Mouse (Mus musculus): Measurements from ENCODE around the gene Emc8. TPM values are rescaled to one million over a fixed set of nuclear protein-coding genes. Genes with fewer than 3 reads are reported as not detected.

The Emc8 gene
- total RNA-seq (2014; rRNA removed; ENCODE audit: low replicate concordance) (45.4 and 110 TPM in 2 replicates), polyA plus RNA-seq (2015; fragmentation: Nextera tagmentation; extraction: Ambion mirVana) (127 and 134 TPM in 2 replicates)

- peak within 1 kb of the TSS; percentile 99 for H3K9ac ChIP-seq (replicated peaks; ENCODE audit: low read depth, low read length)
- H3K4me1 ChIP-seq (ENCODE audit: control insufficient read depth, insufficient read depth) = peaks cover 28% of the 10 kb centered on the region
- peaks cover 43% of the 10 kb centered on the region for H3K36me3 ChIP-seq (replicated peaks; ENCODE audit: control insufficient read depth, insufficient read depth, low read length)
- under 1% methylated on average over 44 of the region's 51 CpGs for WGBS
- DNase-seq (ENCODE audit: low spot score) (no peak), ATAC-seq (ENCODE audit: insufficient read depth, low read depth) (peak; percentile 50)
- no peaks in the 10 kb centered on the region for H3K9me3 ChIP-seq (replicated peaks; ENCODE audit: control insufficient read depth, low read length)
- H3K4me2 ChIP-seq (ENCODE audit: low read depth, low read length) = peak within 1 kb of the TSS; percentile 88
- H3K4me3 ChIP-seq (ENCODE audit: low read depth, low read length) = peak within 1 kb of the TSS; percentile 87
- TF ChIP-seq CTCF (IDR thresholded peaks at IDR 0.05; ENCODE audit: low read depth) = no peak
- no peak for TF ChIP-seq EP300 (IDR thresholded peaks at IDR 0.05; ENCODE audit: low read depth)
- no peaks in the 10 kb centered on the region for H3K27me3 ChIP-seq (ENCODE audit: control insufficient read depth, insufficient read depth, low read length)
- H3K27ac ChIP-seq (ENCODE audit: low read depth) = peak within 1 kb of the TSS; percentile 98
Observed at GRCm38 (mm10) chr8:120668374-120668905, at the start of gene Emc8. TSS of gene Emc8 (minus strand) at chr8:120668573.

- Histone ChIP-seq H3K27me3 (ENCODE audit: control insufficient read depth, insufficient read depth, low read length) (no peaks in the 10 kb centered on the region), H3K9me3 (replicated peaks; ENCODE audit: control insufficient read depth, low read length) (no peaks in the 10 kb centered on the region), H3K36me3 (replicated peaks; ENCODE audit: control insufficient read depth, insufficient read depth, low read length) (no peaks in the 10 kb centered on the region), H3K4me2 (ENCODE audit: low read depth, low read length) (no peak overlapping the region), H3K9ac (replicated peaks; ENCODE audit: low read depth, low read length) (no peak overlapping the region), H3K4me1 (ENCODE audit: control insufficient read depth, insufficient read depth) (no peaks in the 10 kb centered on the region), H3K4me3 (ENCODE audit: low read depth, low read length) (no peak overlapping the region), H3K27ac (ENCODE audit: low read depth) (no peak overlapping the region)
- 64% methylated on average over 15 of the region's 15 CpGs for WGBS
- DNase-seq (ENCODE audit: low spot score) = no peak
- no peak for TF ChIP-seq EP300 (IDR thresholded peaks at IDR 0.05; ENCODE audit: low read depth)
- no peak for TF ChIP-seq CTCF (IDR thresholded peaks at IDR 0.05; ENCODE audit: low read depth)
- 0 out of 2 replicates have a peak, but pooled peaks have one; percentile 24 for ATAC-seq (ENCODE audit: insufficient read depth, low read depth)
Observed at GRCm38 (mm10) chr8:120715996-120716680, 47.8 kb upstream of the Emc8 start.

- no peaks in the 10 kb centered on the region for H3K27me3 ChIP-seq (ENCODE audit: control insufficient read depth, insufficient read depth, low read length)
- H3K36me3 ChIP-seq (replicated peaks; ENCODE audit: control insufficient read depth, insufficient read depth, low read length) = no peaks in the 10 kb centered on the region
- H3K4me2 ChIP-seq (ENCODE audit: low read depth, low read length) = no peak overlapping the region
- 65% methylated on average over 6 of the region's 6 CpGs for WGBS
- TF ChIP-seq CTCF (IDR thresholded peaks at IDR 0.05; ENCODE audit: low read depth) (no peak), EP300 (IDR thresholded peaks at IDR 0.05; ENCODE audit: low read depth) (no peak)
- H3K9me3 ChIP-seq (replicated peaks; ENCODE audit: control insufficient read depth, low read length) = no peaks in the 10 kb centered on the region
- no peak overlapping the region for H3K4me3 ChIP-seq (ENCODE audit: low read depth, low read length)
- no peaks in the 10 kb centered on the region for H3K4me1 ChIP-seq (ENCODE audit: control insufficient read depth, insufficient read depth)
- DNase-seq (ENCODE audit: low spot score) = no peak
- peak overlapping the region; percentile 38; the same call in 1 of the 2 replicates for H3K27ac ChIP-seq (ENCODE audit: low read depth)
- no peak for ATAC-seq (ENCODE audit: insufficient read depth, low read depth)
- no peak overlapping the region for H3K9ac ChIP-seq (replicated peaks; ENCODE audit: low read depth, low read length)
Observed at GRCm38 (mm10) chr8:120715200-120715599, 46.8 kb upstream of the Emc8 start.

GRCm38 (mm10) chr8:120709176-120709575 lies 40.8 kb upstream of the Emc8 start:
- no peak overlapping the region for H3K4me2 ChIP-seq (ENCODE audit: low read depth, low read length)
- no peaks in the 10 kb centered on the region for H3K9me3 ChIP-seq (replicated peaks; ENCODE audit: control insufficient read depth, low read length)
- no peak for TF ChIP-seq CTCF (IDR thresholded peaks at IDR 0.05; ENCODE audit: low read depth)
- no peak for TF ChIP-seq EP300 (IDR thresholded peaks at IDR 0.05; ENCODE audit: low read depth)
- no peak overlapping the region for H3K9ac ChIP-seq (replicated peaks; ENCODE audit: low read depth, low read length)
- no peaks in the 10 kb centered on the region for H3K27me3 ChIP-seq (ENCODE audit: control insufficient read depth, insufficient read depth, low read length)
- H3K4me3 ChIP-seq (ENCODE audit: low read depth, low read length) = no peak overlapping the region
- H3K36me3 ChIP-seq (replicated peaks; ENCODE audit: control insufficient read depth, insufficient read depth, low read length) = no peaks in the 10 kb centered on the region
- ATAC-seq (ENCODE audit: insufficient read depth, low read depth) (no peak), DNase-seq (ENCODE audit: low spot score) (no peak)
- 55% methylated on average over 10 of the region's 10 CpGs for WGBS
- H3K4me1 ChIP-seq (ENCODE audit: control insufficient read depth, insufficient read depth) = no peaks in the 10 kb centered on the region
- no peak overlapping the region for H3K27ac ChIP-seq (ENCODE audit: low read depth)

GRCm38 (mm10) chr8:120706193-120706592 lies 37.8 kb upstream of the Emc8 start:
- 78% methylated on average over 3 of the region's 3 CpGs for WGBS
- Histone ChIP-seq H3K27me3 (ENCODE audit: control insufficient read depth, insufficient read depth, low read length) (no peaks in the 10 kb centered on the region; the same call in 1 of the 2 replicates), H3K4me3 (ENCODE audit: low read depth, low read length) (no peak overlapping the region), H3K9ac (replicated peaks; ENCODE audit: low read depth, low read length) (no peak overlapping the region), H3K27ac (ENCODE audit: low read depth) (no peak overlapping the region), H3K4me1 (ENCODE audit: control insufficient read depth, insufficient read depth) (no peaks in the 10 kb centered on the region), H3K4me2 (ENCODE audit: low read depth, low read length) (no peak overlapping the region), H3K9me3 (replicated peaks; ENCODE audit: control insufficient read depth, low read length) (no peaks in the 10 kb centered on the region), H3K36me3 (replicated peaks; ENCODE audit: control insufficient read depth, insufficient read depth, low read length) (no peaks in the 10 kb centered on the region)
- no peak for ATAC-seq (ENCODE audit: insufficient read depth, low read depth)
- no peak for TF ChIP-seq CTCF (IDR thresholded peaks at IDR 0.05; ENCODE audit: low read depth)
- no peak for TF ChIP-seq EP300 (IDR thresholded peaks at IDR 0.05; ENCODE audit: low read depth)
- no peak for DNase-seq (ENCODE audit: low spot score)

All from heart, postnatal 0 days (tissue).